Mouse (Mus musculus) mouse trophoblast stem cell (cell line): ENCODE measurements at regions not wholly inside any gene's neighbourhood (a gene's known extent, or its start where the extent isn't known, plus 50 kb on each side); places are given as distances from the start of the nearest gene placed in this dataset.

Source experiments
- in situ Hi-C, 2 experiments: fragments of 300-500 bp; cut with MseI, MboI; formaldehyde crosslinking; loops; 2 replicates in 1 of 2; 3 replicates in 1 of 2; pipeline ENCODE4 v1.15.1; 2025

GRCm38 (mm10) chr10:44595932-44596331 lies 67.6 kb upstream of the Prdm1 start:
- in situ Hi-C loops = no loop called here

GRCm38 (mm10) chr10:44589842-44590241 lies 61.5 kb upstream of the Prdm1 start:
- in situ Hi-C loops = no loop called here

GRCm38 (mm10) chr10:44589352-44589751 lies 61.1 kb upstream of the Prdm1 start:
- in situ Hi-C loops = no loop called here

- in situ Hi-C loops = no loop called here
Measured at GRCm38 (mm10) chr10:44582736-44583135, 54.4 kb upstream of the Prdm1 start.
